Mouse (Mus musculus) stomach, postnatal 0 days (tissue): ENCODE data around the gene Cldn9. TPM values are rescaled to one million over a fixed set of nuclear protein-coding genes. Genes with fewer than 3 reads are reported as not detected.

ENCODE experiments used
- ATAC-seq: fragments of 200-750 bp; cut with Nextera tagmentation; 2 replicates; pipeline ENCODE4 v1.8.0; 2017; ENCODE audit not compliant: low FRiP score, low TSS enrichment
- DNase-seq: peaks from one replicate; pipeline ENCODE4 v3.0.0-alpha.2; 2016; ENCODE audit warnings: low spot score
- H3K27ac ChIP-seq: fragments of 300-500 bp; sonication (generic); replicated peaks from 2 replicates; pipeline ENCODE4 v1.5.1; 2014; ENCODE audit warnings: mild to moderate bottlenecking, control low read depth
- H3K27me3 ChIP-seq: fragments of 300-500 bp; sonication (generic); 2 replicates; pipeline ENCODE4 v1.6.1; 2014; ENCODE audit warnings: low read length; ENCODE audit not compliant: control insufficient read depth, insufficient read depth
- H3K36me3 ChIP-seq: fragments of 300-500 bp; sonication (generic); 2 replicates; pipeline ENCODE4 v1.6.1; 2014; ENCODE audit warnings: low read length, mixed read lengths; ENCODE audit not compliant: control insufficient read depth, insufficient read depth
- H3K4me1 ChIP-seq: fragments of 300-500 bp; sonication (generic); replicated peaks from 2 replicates; pipeline ENCODE4 v1.6.1; 2014; ENCODE audit warnings: antibody characterized with exemption; ENCODE audit not compliant: control insufficient read depth, insufficient read depth
- H3K4me2 ChIP-seq: fragments of 300-500 bp; sonication (generic); replicated peaks from 2 replicates; pipeline ENCODE4 v1.6.1; 2014; ENCODE audit warnings: low read depth, mild to moderate bottlenecking, control low read depth, moderate library complexity
- H3K4me3 ChIP-seq: fragments of 300-500 bp; sonication (generic); 2 replicates; pipeline ENCODE4 v1.5.1; 2014; ENCODE audit warnings: low read depth, low read length, control low read depth
- H3K9ac ChIP-seq: fragments of 300-500 bp; sonication (generic); 2 replicates; pipeline ENCODE4 v1.6.1; 2014; ENCODE audit warnings: mild to moderate bottlenecking, low read length, control low read depth, mixed read lengths
- H3K9me3 ChIP-seq: fragments of 300-500 bp; sonication (generic); 2 replicates; pipeline ENCODE4 v1.6.1; 2016; ENCODE audit warnings: low read length; ENCODE audit not compliant: control insufficient read depth
- CTCF ChIP-seq: IDR thresholded peaks from 2 replicates; pipeline ENCODE4 v1.5.1; 2016; ENCODE audit warnings: antibody characterized with exemption, low read depth, mild to moderate bottlenecking, moderate library complexity
- EP300 ChIP-seq: optimal IDR thresholded peaks from 2 replicates; pipeline ENCODE3; 2016; ENCODE audit warnings: antibody characterized with exemption
- WGBS: fragments of 180-500 bp; shearing (Covaris S2); extraction: QIAGEN DNeasy Blood & Tissue Kit; methylation state at CpG from one replicate; pipeline ENCODE4 v1.1.7; 2014; 5-methylcytosine and 5-hydroxymethylcytosine counted together
- polyA plus RNA-seq: library from polyadenylated mRNA; unstranded; fragments of >200 nt; fragmentation: Nextera tagmentation; extraction: Ambion mirVana; gene quantifications from 2 replicates; pipeline ENCODE4 v1.2.1, GENCODE M21; 2015

The Cldn9 gene
- polyA plus RNA-seq: 0.79 and 0.92 TPM in 2 replicates

GRCm38 (mm10) chr17:23683856-23684672, at the start of gene Cldn9:
TSS of gene Cldn9 (minus strand) at chr17:23684026.
- Histone ChIP-seq H3K9me3 (no peaks in the 10 kb centered on the region), H3K27me3 (0 out of 2 replicates have a peak, but pooled peaks cover 2% of the 10 kb centered on the region), H3K4me2 (no peak within 1 kb of the TSS), H3K4me3 (no peak within 1 kb of the TSS), H3K9ac (no peak within 1 kb of the TSS), H3K27ac (no peak within 1 kb of the TSS), H3K4me1 (peaks cover 2% of the 10 kb centered on the region; the same call in 1 of the 2 replicates), H3K36me3 (no peaks in the 10 kb centered on the region)
- 29% methylated on average over 15 of the region's 15 CpGs for WGBS
- DNase-seq (no peak), ATAC-seq (no peak)
- TF ChIP-seq CTCF: no peak
- no peak for TF ChIP-seq EP300

GRCm38 (mm10) chr17:23730441-23730840, 46.6 kb upstream of the Cldn9 start:
- DNase-seq (no peak), ATAC-seq (no peak)
- no peak for TF ChIP-seq EP300
- no peak for TF ChIP-seq CTCF
- Histone ChIP-seq H3K27me3 (no peaks in the 10 kb centered on the region), H3K4me2 (no peak overlapping the region), H3K36me3 (0 out of 2 replicates have a peak, but pooled peaks cover 3% of the 10 kb centered on the region), H3K4me3 (no peak overlapping the region), H3K27ac (no peak overlapping the region), H3K9ac (no peak overlapping the region), H3K4me1 (no peaks in the 10 kb centered on the region), H3K9me3 (no peaks in the 10 kb centered on the region)
- 30% methylated on average over 1 of the region's 1 CpGs for WGBS

GRCm38 (mm10) chr17:23726758-23727142, 42.9 kb upstream of the Cldn9 start:
- peak; percentile 84 for ATAC-seq
- Histone ChIP-seq H3K27ac (peak overlapping the region; percentile 83), H3K4me2 (peak overlapping the region; percentile 78), H3K36me3 (no peaks in the 10 kb centered on the region), H3K9me3 (no peaks in the 10 kb centered on the region), H3K27me3 (no peaks in the 10 kb centered on the region), H3K4me3 (peak overlapping the region; percentile 88), H3K9ac (peak overlapping the region; percentile 74), H3K4me1 (no peaks in the 10 kb centered on the region)
- WGBS: 1% methylated on average over 19 of the region's 20 CpGs
- peak; percentile 83 for DNase-seq
- TF ChIP-seq CTCF: peak; percentile 59
- TF ChIP-seq EP300: no peak

- Histone ChIP-seq H3K9me3 (no peaks in the 10 kb centered on the region), H3K4me2 (peak within 1 kb of the TSS; percentile 78), H3K36me3 (no peaks in the 10 kb centered on the region), H3K27ac (peak within 1 kb of the TSS; percentile 83), H3K4me3 (peak within 1 kb of the TSS; percentile 88), H3K27me3 (no peaks in the 10 kb centered on the region), H3K9ac (peak within 1 kb of the TSS; percentile 74), H3K4me1 (no peaks in the 10 kb centered on the region)
- 1% methylated on average over 70 of the region's 73 CpGs for WGBS
- peak; percentile 94 for ATAC-seq
- DNase-seq: peak; percentile 97
- no peak for TF ChIP-seq EP300
- no peak for TF ChIP-seq CTCF
Measured at GRCm38 (mm10) chr17:23725999-23726757, 42.4 kb upstream of the Cldn9 start, which contains the start of gene Pkmyt1. TSS of gene Pkmyt1 (plus strand) at chr17:23726336.

- DNase-seq: no peak
- peak overlapping the region; percentile 24 for H3K27ac ChIP-seq
- no peaks in the 10 kb centered on the region for H3K36me3 ChIP-seq
- 54% methylated on average over 4 of the region's 4 CpGs for WGBS
- ATAC-seq: no peak
- H3K4me1 ChIP-seq: no peaks in the 10 kb centered on the region
- peak overlapping the region; percentile 88; the same call in 1 of the 2 replicates for H3K4me3 ChIP-seq
- no peaks in the 10 kb centered on the region for H3K9me3 ChIP-seq
- TF ChIP-seq EP300 (no peak), CTCF (no peak)
- H3K4me2 ChIP-seq: peak overlapping the region; percentile 78
- no peaks in the 10 kb centered on the region for H3K27me3 ChIP-seq
- peak overlapping the region; percentile 28 for H3K9ac ChIP-seq
Measured at GRCm38 (mm10) chr17:23725477-23725876, 41.7 kb upstream of the Cldn9 start.
